Mouse (Mus musculus) heart, embryonic 12.5 days (tissue): ENCODE measurements around the gene Bag5. TPM values are rescaled to one million over a fixed set of nuclear protein-coding genes. Genes with fewer than 3 reads are reported as not detected.
"Not testable (repeated sequence)": the region's sequence is repeated elsewhere in the genome, so short reads cannot be mapped to it uniquely, and the experiment has no call there.

ENCODE experiments used
- ATAC-seq: fragments of 200-750 bp; cut with Nextera tagmentation; 2 replicates; pipeline ENCODE4 v1.8.0; 2017; ENCODE audit warnings: moderate TSS enrichment, moderate library complexity; ENCODE audit not compliant: insufficient number of reproducible peaks, low FRiP score
- H3K27ac ChIP-seq: fragments of 300-500 bp; sonication (generic); 2 replicates; pipeline ENCODE4 v1.5.1; 2016; ENCODE audit warnings: mild to moderate bottlenecking, moderate library complexity; ENCODE audit not compliant: poor library complexity, severe bottlenecking
- H3K27me3 ChIP-seq: fragments of 300-500 bp; sonication (generic); replicated peaks from 2 replicates; pipeline ENCODE4 v1.6.1; 2016; ENCODE audit warnings: mild to moderate bottlenecking, moderate library complexity
- H3K36me3 ChIP-seq: fragments of 300-500 bp; sonication (generic); 2 replicates; pipeline ENCODE4 v1.6.1; 2016; ENCODE audit warnings: mild to moderate bottlenecking, moderate library complexity
- H3K4me1 ChIP-seq: fragments of 300-500 bp; sonication (generic); replicated peaks from 2 replicates; pipeline ENCODE4 v1.6.1; 2016; ENCODE audit warnings: mild to moderate bottlenecking
- H3K4me2 ChIP-seq: fragments of 300-500 bp; sonication (generic); 2 replicates; pipeline ENCODE4 v1.6.1; 2016; ENCODE audit warnings: mild to moderate bottlenecking, moderate library complexity
- H3K4me3 ChIP-seq: fragments of 300-500 bp; sonication (generic); 2 replicates; pipeline ENCODE4 v1.5.1; 2016; ENCODE audit warnings: mild to moderate bottlenecking
- H3K9ac ChIP-seq: fragments of 300-500 bp; sonication (generic); 2 replicates; pipeline ENCODE4 v1.6.1; 2016; ENCODE audit warnings: mild to moderate bottlenecking, moderate library complexity
- H3K9me3 ChIP-seq: fragments of 300-500 bp; sonication (generic); replicated peaks from 2 replicates; pipeline ENCODE4 v1.6.1; 2016; ENCODE audit warnings: mild to moderate bottlenecking, moderate library complexity
- WGBS: fragments of 180-500 bp; shearing (Covaris S2); methylation state at CpG from one replicate; pipeline ENCODE4 v1.1.7; 2016; 5-methylcytosine and 5-hydroxymethylcytosine counted together
- polyA plus RNA-seq: library from polyadenylated mRNA; unstranded; fragments of >200 nt; fragmentation: Nextera tagmentation; extraction: Ambion mirVana; gene quantifications from 2 replicates; pipeline ENCODE4 v1.2.1, GENCODE M21; 2016

Gene Bag5
- polyA plus RNA-seq, 1 experiment from 2014 or later, result 41.3 TPM

- H3K36me3 ChIP-seq, result no peaks in the 10 kb centered on the region
- peak overlapping the region; percentile 10; the same call in 1 of the 2 replicates for H3K9ac ChIP-seq
- H3K4me1 ChIP-seq, result peaks cover 25% of the 10 kb centered on the region
- H3K9me3 ChIP-seq, result no peaks in the 10 kb centered on the region
- H3K4me3 ChIP-seq, result no peak overlapping the region
- WGBS, result 53% methylated on average over 9 of the region's 9 CpGs
- ATAC-seq, result no peak
- peak overlapping the region; percentile 3; the same call in 1 of the 2 replicates for H3K4me2 ChIP-seq
- no peak overlapping the region for H3K27ac ChIP-seq
- no peaks in the 10 kb centered on the region for H3K27me3 ChIP-seq
Measured at GRCm38 (mm10) chr12:111753347-111753746, 40.3 kb upstream of the Bag5 start.

GRCm38 (mm10) chr12:111752491-111752890 is 39.4 kb upstream of the Bag5 start:
- ATAC-seq, result no peak
- 90% methylated on average over 6 of the region's 6 CpGs for WGBS

GRCm38 (mm10) chr12:111750739-111751138 is 37.7 kb upstream of the Bag5 start:
- H3K27me3 ChIP-seq, result no peaks in the 10 kb centered on the region
- H3K4me2 ChIP-seq, result peak overlapping the region; percentile 11; the same call in 1 of the 2 replicates
- 76% methylated on average over 3 of the region's 3 CpGs for WGBS
- no peak for ATAC-seq
- H3K9me3 ChIP-seq, result no peaks in the 10 kb centered on the region
- no peak overlapping the region for H3K27ac ChIP-seq
- no peak overlapping the region for H3K4me3 ChIP-seq
- H3K4me1 ChIP-seq, result peaks cover 28% of the 10 kb centered on the region
- no peak overlapping the region for H3K9ac ChIP-seq
- no peaks in the 10 kb centered on the region for H3K36me3 ChIP-seq

More at GRCm38 (mm10) chr12:111752491-111752890, 39.4 kb upstream of the Bag5 start:
- H3K27me3 ChIP-seq, result no peaks in the 10 kb centered on the region
- peaks cover 18% of the 10 kb centered on the region for H3K4me1 ChIP-seq
- no peak overlapping the region for H3K9ac ChIP-seq
- H3K27ac ChIP-seq, result no peak overlapping the region
- H3K36me3 ChIP-seq, result no peaks in the 10 kb centered on the region
- no peak overlapping the region for H3K4me3 ChIP-seq
- no peak overlapping the region for H3K4me2 ChIP-seq
- no peaks in the 10 kb centered on the region for H3K9me3 ChIP-seq

GRCm38 (mm10) chr12:111747421-111747820 is 34.4 kb upstream of the Bag5 start:
- H3K27ac ChIP-seq, result no peak overlapping the region
- H3K36me3 ChIP-seq, result no peaks in the 10 kb centered on the region
- no peak overlapping the region for H3K9ac ChIP-seq
- H3K4me1 ChIP-seq, result peaks cover 29% of the 10 kb centered on the region
- no peak overlapping the region for H3K4me2 ChIP-seq
- WGBS, result 75% methylated on average over 7 of the region's 7 CpGs
- H3K9me3 ChIP-seq, result no peaks in the 10 kb centered on the region
- no peak overlapping the region for H3K4me3 ChIP-seq
- ATAC-seq, result no peak
- H3K27me3 ChIP-seq, result no peaks in the 10 kb centered on the region

- peak overlapping the region; percentile 33 for H3K4me2 ChIP-seq
- ATAC-seq, result peak; percentile 78
- WGBS, result 37% methylated on average over 5 of the region's 5 CpGs
Measured at GRCm38 (mm10) chr12:111746091-111746490, 33.0 kb upstream of the Bag5 start.

GRCm38 (mm10) chr12:111745274-111745673 is 32.2 kb upstream of the Bag5 start:
- Histone ChIP-seq H3K36me3 (no peaks in the 10 kb centered on the region), H3K27ac (peak overlapping the region; percentile 72; the same call in 1 of the 2 replicates), H3K4me3 (no peak overlapping the region), H3K27me3 (no peaks in the 10 kb centered on the region), H3K4me2 (no peak overlapping the region), H3K4me1 (peaks cover 32% of the 10 kb centered on the region), H3K9ac (no peak overlapping the region), H3K9me3 (no peaks in the 10 kb centered on the region)
- WGBS, result 82% methylated on average over 6 of the region's 6 CpGs
- no peak for ATAC-seq

More at GRCm38 (mm10) chr12:111746091-111746490, 33.0 kb upstream of the Bag5 start:
- Histone ChIP-seq H3K27ac (peak overlapping the region; percentile 72), H3K4me1 (peaks cover 34% of the 10 kb centered on the region), H3K9ac (no peak overlapping the region), H3K9me3 (no peaks in the 10 kb centered on the region), H3K36me3 (no peaks in the 10 kb centered on the region), H3K4me3 (no peak overlapping the region), H3K27me3 (no peaks in the 10 kb centered on the region)

- no peak for ATAC-seq
- no peak overlapping the region for H3K4me3 ChIP-seq
- H3K36me3 ChIP-seq, result no peaks in the 10 kb centered on the region
- 81% methylated on average over 11 of the region's 11 CpGs for WGBS
- no peak overlapping the region for H3K9ac ChIP-seq
- no peaks in the 10 kb centered on the region for H3K9me3 ChIP-seq
- H3K4me1 ChIP-seq, result peaks cover 26% of the 10 kb centered on the region
- no peaks in the 10 kb centered on the region for H3K27me3 ChIP-seq
- H3K27ac ChIP-seq, result no peak overlapping the region
- H3K4me2 ChIP-seq, result no peak overlapping the region
Measured at GRCm38 (mm10) chr12:111743981-111744423, 30.9 kb upstream of the Bag5 start.

GRCm38 (mm10) chr12:111743419-111743818 is 30.4 kb upstream of the Bag5 start:
- Histone ChIP-seq H3K4me3 (no peak overlapping the region), H3K9ac (no peak overlapping the region), H3K4me1 (peaks cover 26% of the 10 kb centered on the region), H3K27me3 (no peaks in the 10 kb centered on the region), H3K4me2 (no peak overlapping the region), H3K36me3 (no peaks in the 10 kb centered on the region), H3K27ac (no peak overlapping the region), H3K9me3 (no peaks in the 10 kb centered on the region)
- 68% methylated on average over 2 of the region's 2 CpGs for WGBS
- no peak for ATAC-seq

GRCm38 (mm10) chr12:111741338-111741737 is 28.3 kb upstream of the Bag5 start:
- Histone ChIP-seq H3K36me3 (no peaks in the 10 kb centered on the region), H3K4me3 (no peak overlapping the region), H3K4me2 (no peak overlapping the region), H3K9ac (no peak overlapping the region), H3K9me3 (no peaks in the 10 kb centered on the region), H3K27ac (no peak overlapping the region), H3K27me3 (no peaks in the 10 kb centered on the region), H3K4me1 (peaks cover 22% of the 10 kb centered on the region)
- no peak for ATAC-seq
- 51% methylated on average over 8 of the region's 8 CpGs for WGBS

GRCm38 (mm10) chr12:111738754-111739153 is 25.7 kb upstream of the Bag5 start:
- peaks cover 12% of the 10 kb centered on the region for H3K4me1 ChIP-seq
- H3K27ac ChIP-seq, result no peak overlapping the region
- H3K4me3 ChIP-seq, result no peak overlapping the region
- no peaks in the 10 kb centered on the region for H3K9me3 ChIP-seq
- no peak overlapping the region for H3K4me2 ChIP-seq
- H3K9ac ChIP-seq, result no peak overlapping the region
- 16% methylated on average over 3 of the region's 3 CpGs for WGBS
- no peak for ATAC-seq
- H3K27me3 ChIP-seq, result no peaks in the 10 kb centered on the region
- no peaks in the 10 kb centered on the region for H3K36me3 ChIP-seq

- H3K27ac ChIP-seq, result no peak overlapping the region
- H3K9me3 ChIP-seq, result no peaks in the 10 kb centered on the region
- ATAC-seq, result no peak
Measured at GRCm38 (mm10) chr12:111737370-111737769, 24.3 kb upstream of the Bag5 start.

GRCm38 (mm10) chr12:111736676-111737075 is 23.6 kb upstream of the Bag5 start:
- H3K4me3 ChIP-seq, H3K27ac ChIP-seq, H3K9ac ChIP-seq, H3K27me3 ChIP-seq, H3K4me2 ChIP-seq, H3K4me1 ChIP-seq, ATAC-seq, H3K9me3 ChIP-seq, H3K36me3 ChIP-seq: not testable (repeated sequence)
- WGBS, result 87% methylated on average over 8 of the region's 8 CpGs

More at GRCm38 (mm10) chr12:111737370-111737769, 24.3 kb upstream of the Bag5 start:
- Histone ChIP-seq H3K27me3 (no peaks in the 10 kb centered on the region), H3K36me3 (no peaks in the 10 kb centered on the region), H3K4me1 (peaks cover 9% of the 10 kb centered on the region), H3K4me2 (no peak overlapping the region), H3K4me3 (no peak overlapping the region), H3K9ac (no peak overlapping the region)
- WGBS, result 50% methylated on average over 9 of the region's 9 CpGs
